Mouse (Mus musculus) midbrain, embryonic 12.5 days (tissue): Measurements from ENCODE around the gene Vsig8. TPM values are rescaled to one million over a fixed set of nuclear protein-coding genes. Genes with fewer than 3 reads are reported as not detected.

Experiments
- ATAC-seq: fragments of 200-750 bp; cut with Nextera tagmentation; 2 replicates; pipeline ENCODE4 v1.8.0; 2017; ENCODE audit warnings: low read depth, moderate TSS enrichment, moderate library complexity; ENCODE audit not compliant: low FRiP score
- H3K27ac ChIP-seq: fragments of 300-500 bp; sonication (generic); replicated peaks from 2 replicates; pipeline ENCODE4 v1.5.1; 2016; ENCODE audit warnings: mild to moderate bottlenecking
- H3K27me3 ChIP-seq: fragments of 300-500 bp; sonication (generic); 2 replicates; pipeline ENCODE4 v1.6.1; 2016; ENCODE audit warnings: mild to moderate bottlenecking
- H3K36me3 ChIP-seq: fragments of 300-500 bp; sonication (generic); 2 replicates; pipeline ENCODE4 v1.6.1; 2016
- H3K4me1 ChIP-seq: fragments of 300-500 bp; sonication (generic); 2 replicates; pipeline ENCODE4 v1.6.1; 2016
- H3K4me2 ChIP-seq: fragments of 300-500 bp; sonication (generic); replicated peaks from 2 replicates; pipeline ENCODE4 v1.6.1; 2016; ENCODE audit warnings: mild to moderate bottlenecking, moderate library complexity
- H3K4me3 ChIP-seq: fragments of 300-500 bp; sonication (generic); 2 replicates; pipeline ENCODE4 v1.5.1; 2016; ENCODE audit warnings: mild to moderate bottlenecking
- H3K9ac ChIP-seq: fragments of 300-500 bp; sonication (generic); replicated peaks from 2 replicates; pipeline ENCODE4 v1.6.1; 2016; ENCODE audit warnings: mild to moderate bottlenecking, moderate library complexity
- H3K9me3 ChIP-seq: fragments of 300-500 bp; sonication (generic); 2 replicates; pipeline ENCODE4 v1.6.1; 2016; ENCODE audit warnings: mild to moderate bottlenecking
- WGBS: fragments of 180-500 bp; shearing (Covaris S2); methylation state at CpG from one replicate; pipeline ENCODE4 v1.1.7; 2016; 5-methylcytosine and 5-hydroxymethylcytosine counted together
- polyA plus RNA-seq: library from polyadenylated mRNA; unstranded; fragments of >200 nt; fragmentation: Nextera tagmentation; extraction: Ambion mirVana; gene quantifications from 2 replicates; pipeline ENCODE4 v1.2.1, GENCODE M21; 2016

The Vsig8 gene
- polyA plus RNA-seq, 1 experiment from 2014 or later: 0.15 TPM

DNA sequence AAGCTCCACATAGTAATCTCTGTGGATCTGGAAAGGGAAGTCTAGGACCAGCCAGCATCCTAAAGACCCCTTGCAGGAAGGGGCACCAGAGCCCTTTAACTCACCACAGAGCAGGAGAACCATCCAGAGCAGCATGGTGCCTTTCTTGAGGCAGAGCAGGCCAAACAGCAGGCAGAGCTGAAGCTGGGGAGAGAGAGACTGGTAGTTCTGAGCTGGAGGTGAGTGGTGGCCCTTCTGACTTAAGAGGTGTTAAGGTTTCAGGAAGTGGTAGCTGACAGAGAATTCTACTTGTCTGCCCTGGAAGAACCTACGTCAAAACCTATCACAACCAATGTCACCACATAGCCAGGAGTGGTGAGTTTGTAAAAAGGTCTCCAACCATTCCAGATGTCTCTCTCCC lies 46.6 kb downstream of the Vsig8 start, which contains the start of gene Fcrl6:
Fcrl6 (minus strand) TSS at position 226 of the 400 bp plus-strand sequence.
- H3K36me3 ChIP-seq: no peaks in the 10 kb centered on the region
- no peak within 1 kb of the TSS for H3K27ac ChIP-seq
- no peaks in the 10 kb centered on the region for H3K27me3 ChIP-seq
- no peaks in the 10 kb centered on the region for H3K4me1 ChIP-seq
- no peak within 1 kb of the TSS for H3K4me2 ChIP-seq
- WGBS: 79% methylated on average over 1 of the region's 1 CpGs
- H3K9ac ChIP-seq: no peak within 1 kb of the TSS
- H3K4me3 ChIP-seq: no peak within 1 kb of the TSS
- no peaks in the 10 kb centered on the region for H3K9me3 ChIP-seq
- ATAC-seq: no peak

- no peak overlapping the region for H3K9ac ChIP-seq
- H3K27me3 ChIP-seq: no peaks in the 10 kb centered on the region; the same call in 1 of the 2 replicates
- no peaks in the 10 kb centered on the region for H3K36me3 ChIP-seq
- WGBS: 90% methylated on average over 10 of the region's 10 CpGs
- no peak overlapping the region for H3K4me2 ChIP-seq
- no peak for ATAC-seq
- no peak overlapping the region for H3K27ac ChIP-seq
- no peaks in the 10 kb centered on the region for H3K9me3 ChIP-seq
- no peak overlapping the region for H3K4me3 ChIP-seq
- no peaks in the 10 kb centered on the region for H3K4me1 ChIP-seq
Observed at GRCm38 (mm10) chr1:172611304-172611703, 55.6 kb downstream of the Vsig8 start.

DNA sequence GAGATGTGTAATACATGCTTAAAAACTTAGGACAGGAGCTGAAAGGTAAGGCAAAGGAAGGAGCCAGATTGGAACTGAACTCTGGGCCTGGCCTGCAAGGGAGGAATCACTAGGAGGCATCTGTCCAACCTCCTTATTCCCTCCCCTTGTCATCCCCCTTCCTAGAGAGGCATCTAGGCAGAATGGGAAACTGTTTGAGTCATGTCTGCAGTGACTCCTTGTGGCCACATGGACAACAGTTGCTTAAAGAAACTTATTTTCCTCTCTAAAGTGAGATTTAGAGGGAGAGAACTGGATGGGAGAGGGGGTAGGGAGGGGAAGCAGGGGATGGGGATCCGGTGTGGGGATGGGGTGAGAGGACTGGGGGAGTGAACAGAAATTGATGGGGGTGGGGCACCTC lies 57.0 kb downstream of the Vsig8 start:
- Histone ChIP-seq H3K9me3 (no peaks in the 10 kb centered on the region), H3K4me2 (no peak overlapping the region), H3K4me3 (no peak overlapping the region), H3K27me3 (no peaks in the 10 kb centered on the region; the same call in 1 of the 2 replicates), H3K27ac (no peak overlapping the region), H3K36me3 (no peaks in the 10 kb centered on the region), H3K9ac (no peak overlapping the region), H3K4me1 (peaks cover 11% of the 10 kb centered on the region)
- no peak for ATAC-seq
- 57% methylated on average over 1 of the region's 1 CpGs for WGBS

Other genes with a start within 250 kb of the Vsig8 start
- gene Kcnj9, start 226.6 kb upstream of the Vsig8 start, polyA plus RNA-seq: 1.7 and 2.7 TPM in 2 replicates
- 0.64 and 0.85 TPM in 2 replicates for gene Kcnj10, start 214.7 kb upstream of the Vsig8 start, polyA plus RNA-seq
- 10.7 and 11.4 TPM in 2 replicates for gene Pigm, start 179.4 kb upstream of the Vsig8 start, polyA plus RNA-seq
- 0.18 TPM in 1 of 2 replicates, not detected in the other for gene Slamf9, start 80.6 kb upstream of the Vsig8 start, polyA plus RNA-seq
- 86.1 and 99.3 TPM in 2 replicates for gene Igsf9, start 74.2 kb upstream of the Vsig8 start, polyA plus RNA-seq
- 37.0 and 45.9 TPM in 2 replicates for gene Tagln2, start 55.9 kb upstream of the Vsig8 start, polyA plus RNA-seq
- gene Cfap45, start 35.1 kb upstream of the Vsig8 start, polyA plus RNA-seq: 1.2 TPM in 2 replicates
- gene Slamf8, start 34.6 kb downstream of the Vsig8 start, polyA plus RNA-seq: not detected in 2 replicates
- gene Fcrl6, start 46.6 kb downstream of the Vsig8 start, polyA plus RNA-seq: 0.31 TPM in 1 of 2 replicates, not detected in the other
- gene Dusp23, start 77.0 kb downstream of the Vsig8 start, polyA plus RNA-seq: 6.8 TPM in 2 replicates
- not detected in 2 replicates for gene Crp, start 142.1 kb downstream of the Vsig8 start, polyA plus RNA-seq